Mouse (Mus musculus) bone marrow, adult 2 months (tissue): Measurements from ENCODE around the gene Cfi.

Source experiments
- CTCF ChIP-seq: fragments of 200-500 bp; IDR thresholded peaks from 2 replicates; pipeline ENCODE4 v1.5.1; 2011; ENCODE audit warnings: low read length, control low read depth; ENCODE audit not compliant: control insufficient read depth, insufficient read depth
- POLR2A ChIP-seq: fragments of 200-500 bp; IDR thresholded peaks from 2 replicates; pipeline ENCODE4 v1.6.1; 2011; ENCODE audit warnings: low read depth, mild to moderate bottlenecking, control low read depth, low read length, borderline replicate concordance; ENCODE audit not compliant: control insufficient read depth

GRCm38 (mm10) chr3:129877327-129877726 lies 41.6 kb downstream of the Cfi start:
- no peak for TF ChIP-seq CTCF
- TF ChIP-seq POLR2A = no peak
